Mouse (Mus musculus) cerebellum, adult 8-10 months (tissue): Measurements from ENCODE around the gene Calb2.

ENCODE experiments used
- DNase-seq: peaks from one replicate; pipeline ENCODE4 v3.0.0; 2022

Calb2 gene

GRCm38 (mm10) chr8:110102653-110103052 is 65.4 kb downstream of the Calb2 start, which contains the start of gene Gm17720:
Gene Gm17720, minus strand, starts transcription at chr8:110102753.
- no peak for DNase-seq

- DNase-seq, result no peak
Measured at GRCm38 (mm10) chr8:110101676-110102075, 66.3 kb downstream of the Calb2 start.

- no peak for DNase-seq
Measured at GRCm38 (mm10) chr8:110100907-110101306, 67.1 kb downstream of the Calb2 start, which contains the start of gene Gm21964. Gene Gm21964, plus strand, starts transcription at chr8:110101207.

GRCm38 (mm10) chr8:110091869-110092268 is 76.1 kb downstream of the Calb2 start:
- no peak for DNase-seq
